Mouse (Mus musculus): ENCODE data around the gene Gm13288. TPM values are rescaled to one million over a fixed set of nuclear protein-coding genes. Genes with fewer than 3 reads are reported as not detected.
"Not testable (repeated sequence)": the region's sequence is repeated elsewhere in the genome, so short reads cannot be mapped to it uniquely, and the experiment has no call there.

Gm13288 gene
- polyA plus RNA-seq (2017; shearing (Covaris generic)) = not detected

GRCm38 (mm10) chr4:88805231-88805630 is at the start of gene Gm13288:
Gene Gm13288, plus strand, starts transcription at chr4:88805531.
- ATAC-seq = not testable (repeated sequence)

- ATAC-seq = not testable (repeated sequence)
Observed at GRCm38 (mm10) chr4:88756581-88757513, 48.5 kb upstream of the Gm13288 start.

DNA sequence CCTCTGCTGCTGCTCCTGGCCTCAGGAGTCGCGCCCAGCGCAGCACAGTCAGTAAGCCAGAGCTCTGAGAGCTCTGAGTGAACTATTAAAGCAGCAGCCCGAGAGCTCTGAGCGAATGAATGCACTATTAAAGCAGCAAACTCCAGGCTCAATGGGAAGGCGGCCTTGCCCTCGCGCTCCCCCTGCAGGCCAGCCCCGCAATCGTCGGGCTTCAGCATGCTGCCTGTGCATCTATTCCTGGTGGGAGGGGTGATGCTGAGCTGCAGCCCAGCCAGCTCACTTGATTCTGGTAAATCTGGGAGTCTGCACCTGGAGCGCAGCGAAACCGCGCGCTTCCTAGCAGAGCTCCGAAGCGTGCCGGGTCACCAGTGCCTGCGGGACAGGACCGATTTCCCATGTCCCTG is 47.7 kb upstream of the Gm13288 start:
- peak; percentile 100 for ATAC-seq

DNA sequence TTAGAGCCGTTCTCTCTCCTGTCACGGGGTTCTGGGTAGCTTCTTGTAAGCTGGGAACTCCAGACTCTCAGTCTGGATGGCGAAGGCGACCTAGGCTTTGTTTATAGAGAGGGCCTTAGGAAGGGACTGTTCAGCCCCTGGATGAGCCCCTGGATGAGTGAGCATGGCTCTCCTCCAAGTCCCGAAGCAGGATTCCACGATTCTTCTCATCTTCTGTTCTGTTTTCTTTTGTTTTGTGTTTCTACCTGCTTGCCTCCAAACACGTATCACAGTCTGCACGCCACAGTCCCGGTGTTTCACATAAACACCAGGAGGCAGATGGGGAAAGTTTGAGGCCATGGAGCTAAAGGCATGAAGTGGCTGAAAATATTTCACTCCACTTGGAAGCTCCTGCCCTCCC is 46.6 kb upstream of the Gm13288 start:
- ATAC-seq = not testable (repeated sequence)

- not testable (repeated sequence) for ATAC-seq
Observed at GRCm38 (mm10) chr4:88759610-88760268, 45.6 kb upstream of the Gm13288 start, which contains the start of gene Gm13283. Gene Gm13283, plus strand, starts transcription at chr4:88760119.

DNA sequence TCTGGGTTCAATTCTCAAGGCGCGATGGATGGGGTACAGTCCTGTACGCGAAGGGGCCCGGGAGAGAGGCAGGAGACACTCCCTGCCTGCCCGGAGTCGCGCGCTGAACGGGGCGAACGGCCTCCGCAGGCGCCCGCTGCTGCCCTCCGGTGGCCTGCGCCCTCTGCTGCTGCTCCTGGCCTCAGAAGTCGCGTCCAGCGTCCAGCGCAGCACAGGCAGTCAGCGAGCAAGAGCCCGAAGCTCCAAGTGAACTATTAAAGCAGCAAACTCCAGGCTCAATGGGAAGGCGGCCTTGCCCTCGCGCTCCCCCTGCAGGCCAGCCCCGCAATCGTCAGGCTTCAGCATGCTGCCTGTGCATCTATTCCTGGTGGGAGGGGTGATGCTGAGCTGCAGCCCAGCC is 44.9 kb upstream of the Gm13288 start:
- ATAC-seq = not testable (repeated sequence)

DNA sequence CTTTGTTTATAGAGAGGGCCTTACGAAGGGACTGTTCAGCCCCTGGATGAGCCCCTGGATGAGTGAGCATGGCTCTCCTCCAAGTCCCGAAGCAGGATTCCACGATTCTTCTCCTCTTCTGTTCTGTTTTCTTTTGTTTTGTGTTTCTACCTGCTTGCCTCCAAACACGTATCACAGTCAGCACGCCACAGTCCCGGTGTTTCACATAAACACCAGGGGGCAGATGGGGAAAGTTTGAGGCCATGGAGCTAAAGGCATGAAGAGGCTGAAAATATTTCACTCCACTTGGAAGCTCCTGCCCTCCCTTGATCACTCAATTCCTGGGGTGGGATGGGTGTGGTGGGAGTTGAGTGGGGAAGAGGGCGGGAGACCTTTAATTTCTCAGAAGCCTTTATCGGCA is 43.6 kb upstream of the Gm13288 start:
- not testable (repeated sequence) for ATAC-seq

DNA sequence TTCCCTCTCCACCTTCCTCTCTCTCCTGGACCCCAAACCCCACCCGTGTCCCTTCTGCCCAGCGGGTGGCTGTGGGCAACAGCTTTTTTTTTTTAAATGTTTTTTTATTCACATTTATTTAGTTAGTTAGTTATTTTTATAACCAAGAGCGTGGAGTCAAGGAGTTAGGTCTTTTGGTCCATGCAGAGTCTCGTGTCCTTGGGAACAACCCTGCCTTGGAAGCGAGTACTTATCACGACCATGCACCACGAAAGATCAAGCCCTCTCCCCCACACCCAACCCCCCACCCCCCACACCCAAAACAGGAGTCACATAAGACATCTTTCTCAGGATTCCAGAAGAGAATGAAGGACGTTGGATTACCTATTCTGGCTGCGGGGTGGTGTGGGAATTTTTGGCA is 43.0 kb upstream of the Gm13288 start:
- not testable (repeated sequence) for ATAC-seq

- not testable (repeated sequence) for ATAC-seq
Observed at GRCm38 (mm10) chr4:88763384-88764018, 41.8 kb upstream of the Gm13288 start.

- not testable (repeated sequence) for ATAC-seq
Observed at GRCm38 (mm10) chr4:88773534-88773933, 31.8 kb upstream of the Gm13288 start, which contains the start of gene Gm13290. Gene Gm13290, plus strand, starts transcription at chr4:88773834.

GRCm38 (mm10) chr4:88776622-88777021 is 28.7 kb upstream of the Gm13288 start, which contains the start of gene Gm13289:
Gene Gm13289, plus strand, starts transcription at chr4:88776922.
- not testable (repeated sequence) for ATAC-seq

- not testable (repeated sequence) for ATAC-seq
Observed at GRCm38 (mm10) chr4:88779550-88779949, 25.8 kb upstream of the Gm13288 start, which contains the start of gene Gm13272. Gene Gm13272, plus strand, starts transcription at chr4:88779850.

GRCm38 (mm10) chr4:88780320-88780719 is 25.0 kb upstream of the Gm13288 start:
- ATAC-seq = not testable (repeated sequence)

DNA sequence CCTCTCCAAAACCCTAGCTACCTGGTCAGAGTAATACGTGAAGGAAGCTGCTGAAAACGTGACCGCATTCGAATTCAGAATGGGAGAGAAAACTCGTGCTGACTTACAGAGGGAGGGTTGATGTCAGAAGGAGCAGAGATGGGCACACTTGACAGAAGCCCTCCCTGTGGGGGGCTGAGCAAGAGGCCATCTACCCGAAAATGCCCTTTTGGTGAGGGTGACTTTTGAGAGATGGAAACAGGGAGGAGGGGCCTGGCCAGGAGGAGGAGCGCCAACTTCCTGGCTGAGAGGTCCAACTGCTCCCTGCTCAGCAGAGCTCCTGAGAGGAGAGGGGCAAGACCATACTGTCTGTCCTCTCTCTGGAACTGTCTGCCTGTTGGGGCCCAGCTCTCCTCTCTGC is 23.5 kb upstream of the Gm13288 start, which contains the start of gene Ifnz:
TSS of gene Ifnz (plus strand) at position 301 of the 400 bp plus-strand sequence.
- not testable (repeated sequence) for ATAC-seq

- not testable (repeated sequence) for ATAC-seq
Observed at GRCm38 (mm10) chr4:88782335-88782734, 23.0 kb upstream of the Gm13288 start.

DNA sequence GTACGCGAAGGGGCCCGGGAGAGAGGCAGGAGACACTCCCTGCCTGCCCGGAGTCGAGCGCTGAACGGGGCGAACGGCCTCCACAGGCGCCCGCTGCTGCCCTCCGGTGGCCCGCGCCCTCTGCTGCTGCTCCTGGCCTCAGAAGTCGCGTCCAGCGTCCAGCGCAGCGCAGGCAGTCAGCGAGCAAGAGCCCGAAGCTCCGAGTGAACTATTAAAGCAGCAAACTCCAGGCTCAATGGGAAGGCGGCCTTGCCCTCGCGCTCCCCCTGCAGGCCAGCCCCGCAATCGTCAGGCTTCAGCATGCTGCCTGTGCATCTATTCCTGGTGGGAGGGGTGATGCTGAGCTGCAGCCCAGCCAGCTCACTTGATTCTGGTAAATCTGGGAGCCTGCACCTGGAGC is 19.9 kb upstream of the Gm13288 start, which contains the start of gene Gm13276:
TSS of gene Gm13276 (plus strand) at position 301 of the 400 bp plus-strand sequence.
- not testable (repeated sequence) for ATAC-seq

GRCm38 (mm10) chr4:88788402-88788801 is 16.9 kb upstream of the Gm13288 start, which contains the start of gene Gm13277:
Gene Gm13277, plus strand, starts transcription at chr4:88788632.
- not testable (repeated sequence) for ATAC-seq

- ATAC-seq = not testable (repeated sequence)
Observed at GRCm38 (mm10) chr4:88791250-88791649, 14.1 kb upstream of the Gm13288 start, which contains the start of gene Gm13278. Gene Gm13278, plus strand, starts transcription at chr4:88791550.

- not testable (repeated sequence) for ATAC-seq
Observed at GRCm38 (mm10) chr4:88793936-88794675, 11.2 kb upstream of the Gm13288 start, which contains the start of gene Gm13275. Gene Gm13275, plus strand, starts transcription at chr4:88794487.

GRCm38 (mm10) chr4:88797097-88797496 is 8.2 kb upstream of the Gm13288 start, which contains the start of gene Gm13279:
Gene Gm13279, plus strand, starts transcription at chr4:88797397.
- not testable (repeated sequence) for ATAC-seq

- not testable (repeated sequence) for ATAC-seq
Observed at GRCm38 (mm10) chr4:88799365-88799764, 6.0 kb upstream of the Gm13288 start, which contains the start of gene Gm13285. Gene Gm13285, plus strand, starts transcription at chr4:88799665.

Measured in activated CD4-positive, CD25-positive, alpha-beta regulatory T cell, adult 4 months (primary cell).